Mouse (Mus musculus) embryonic fibroblast, embryonic 13.5 days (primary cell): ENCODE measurements around the gene Ryr1. TPM values are rescaled to one million over a fixed set of nuclear protein-coding genes. Genes with fewer than 3 reads are reported as not detected.

Source experiments
- H3K27ac ChIP-seq: 2 replicates; pipeline ENCODE4 v1.5.1; 2012; ENCODE audit warnings: low read length, control low read depth, inconsistent platforms; ENCODE audit not compliant: insufficient read depth
- H3K4me1 ChIP-seq: 2 replicates; pipeline ENCODE4 v1.6.1; 2011; ENCODE audit warnings: low read length; ENCODE audit not compliant: control insufficient read depth, insufficient read depth
- H3K4me3 ChIP-seq: 2 replicates; pipeline ENCODE4 v1.5.1; 2011; ENCODE audit warnings: mild to moderate bottlenecking, control low read depth, low read length; ENCODE audit not compliant: insufficient read depth
- CTCF ChIP-seq: IDR thresholded peaks from 2 replicates; pipeline ENCODE4 v1.5.1; 2011; ENCODE audit warnings: mild to moderate bottlenecking, control low read depth, low read length, moderate library complexity, borderline replicate concordance; ENCODE audit not compliant: insufficient read depth
- POLR2A ChIP-seq: IDR thresholded peaks from 2 replicates; pipeline ENCODE4 v1.6.1; 2011; ENCODE audit warnings: low read depth, mild to moderate bottlenecking, control low read depth, low read length, moderate library complexity
- polyA plus RNA-seq: library from polyadenylated mRNA; stranded (reverse); fragments of >200 nt; gene quantifications from 2 replicates; pipeline ENCODE4 v1.2.4, GENCODE M21; 2011; ENCODE audit warnings: low read depth; ENCODE audit not compliant: missing spikeins, insufficient read length

Ryr1 gene
- polyA plus RNA-seq, 1 experiment = 0.28 TPM

- H3K4me1 ChIP-seq = no peaks in the 10 kb centered on the region; the same call in 1 of the 2 replicates
- no peak overlapping the region for H3K27ac ChIP-seq
- H3K4me3 ChIP-seq = peak overlapping the region; percentile 40
- TF ChIP-seq CTCF (0 out of 2 replicates have a peak, but pooled peaks have one; percentile 14), POLR2A (no peak)
These were observed 85.4 kb downstream of the Ryr1 start for GRCm38 (mm10) chr7:29039604-29039984.

DNA sequence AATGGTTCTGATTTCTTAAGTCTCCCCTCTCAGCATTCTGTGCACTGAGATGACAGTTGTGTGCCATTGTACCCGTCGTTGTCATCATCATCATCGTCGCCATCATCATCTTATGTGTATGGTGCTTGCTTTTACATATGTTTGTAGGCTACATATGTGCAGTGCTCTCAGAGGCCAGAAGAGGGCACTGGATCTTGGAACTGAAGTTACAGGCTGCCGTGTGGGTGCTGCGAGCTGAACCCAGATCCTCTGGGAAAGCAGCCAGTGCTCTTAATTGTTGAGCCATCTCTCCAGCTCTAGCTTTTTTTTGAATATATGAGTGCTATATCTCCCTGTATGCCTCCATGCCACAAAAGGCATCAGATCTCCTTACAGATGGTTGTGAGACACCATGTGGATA lies 87.7 kb downstream of the Ryr1 start:
- no peak for TF ChIP-seq CTCF
- TF ChIP-seq POLR2A = no peak
- Histone ChIP-seq H3K4me3 (no peak overlapping the region), H3K4me1 (no peaks in the 10 kb centered on the region; the same call in 1 of the 2 replicates), H3K27ac (no peak overlapping the region)

GRCm38 (mm10) chr7:29032685-29033084 lies 92.3 kb downstream of the Ryr1 start:
- no peaks in the 10 kb centered on the region for H3K4me1 ChIP-seq
- no peak overlapping the region for H3K27ac ChIP-seq
- TF ChIP-seq POLR2A (no peak), CTCF (no peak)
- no peak overlapping the region for H3K4me3 ChIP-seq

GRCm38 (mm10) chr7:29031641-29032040 lies 93.3 kb downstream of the Ryr1 start:
- Histone ChIP-seq H3K4me1 (peaks cover 2% of the 10 kb centered on the region; the same call in 1 of the 2 replicates), H3K4me3 (no peak overlapping the region), H3K27ac (no peak overlapping the region)
- TF ChIP-seq POLR2A (no peak), CTCF (no peak)

- TF ChIP-seq POLR2A (no peak), CTCF (no peak)
- Histone ChIP-seq H3K27ac (no peak overlapping the region), H3K4me3 (no peak overlapping the region), H3K4me1 (peaks cover 8% of the 10 kb centered on the region)
These were observed 95.0 kb downstream of the Ryr1 start for GRCm38 (mm10) chr7:29029690-29030656.

- TF ChIP-seq CTCF = no peak
- no peak for TF ChIP-seq POLR2A
- peaks cover 8% of the 10 kb centered on the region for H3K4me1 ChIP-seq
- H3K4me3 ChIP-seq = no peak overlapping the region
- H3K27ac ChIP-seq = no peak overlapping the region
These were observed 96.2 kb downstream of the Ryr1 start for GRCm38 (mm10) chr7:29028761-29029160.

DNA sequence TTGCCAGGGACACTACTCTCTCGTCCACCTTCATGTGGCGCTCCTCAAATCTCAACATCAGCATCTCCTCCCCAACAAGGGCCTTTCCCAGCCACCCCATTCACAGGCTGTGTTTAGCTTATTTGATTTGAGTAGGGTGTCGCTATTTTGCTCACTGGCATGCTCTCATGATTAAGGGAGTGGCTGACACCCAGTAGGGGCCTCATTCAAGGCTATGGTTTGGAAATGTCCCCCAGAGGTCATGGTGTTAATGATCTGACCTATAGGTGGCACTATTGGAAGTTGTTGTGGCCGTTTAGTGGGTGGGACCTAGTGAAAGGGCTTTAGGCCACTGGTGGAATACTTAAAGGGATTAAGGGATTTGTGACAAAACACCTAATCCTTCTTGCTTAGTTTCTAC lies 98.2 kb downstream of the Ryr1 start:
- TF ChIP-seq POLR2A (no peak), CTCF (no peak)
- no peak overlapping the region for H3K27ac ChIP-seq
- H3K4me1 ChIP-seq = peaks cover 8% of the 10 kb centered on the region
- H3K4me3 ChIP-seq = no peak overlapping the region

DNA sequence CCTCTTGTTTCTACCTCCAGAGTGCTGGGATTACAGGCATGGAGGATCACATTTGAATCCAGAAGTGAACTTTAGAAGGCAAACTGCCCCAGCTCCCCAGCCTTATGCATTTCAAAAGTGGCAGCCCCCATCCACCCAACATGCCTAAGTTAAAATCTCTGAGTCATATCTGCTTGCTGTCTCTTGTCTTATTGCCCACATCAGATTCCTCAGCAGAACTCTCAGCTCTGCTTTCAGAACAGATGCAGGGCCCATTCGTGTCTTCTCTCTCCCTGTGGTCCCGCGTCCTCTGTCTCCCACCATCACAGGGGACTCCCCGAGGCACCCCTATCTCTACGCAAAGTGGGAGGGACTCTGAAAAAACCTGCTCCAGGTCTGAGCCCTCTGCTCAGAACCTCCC lies 98.8 kb downstream of the Ryr1 start:
- peak overlapping the region; percentile 66 for H3K27ac ChIP-seq
- TF ChIP-seq POLR2A = no peak
- TF ChIP-seq CTCF = no peak
- H3K4me3 ChIP-seq = no peak overlapping the region
- peaks cover 8% of the 10 kb centered on the region for H3K4me1 ChIP-seq

DNA sequence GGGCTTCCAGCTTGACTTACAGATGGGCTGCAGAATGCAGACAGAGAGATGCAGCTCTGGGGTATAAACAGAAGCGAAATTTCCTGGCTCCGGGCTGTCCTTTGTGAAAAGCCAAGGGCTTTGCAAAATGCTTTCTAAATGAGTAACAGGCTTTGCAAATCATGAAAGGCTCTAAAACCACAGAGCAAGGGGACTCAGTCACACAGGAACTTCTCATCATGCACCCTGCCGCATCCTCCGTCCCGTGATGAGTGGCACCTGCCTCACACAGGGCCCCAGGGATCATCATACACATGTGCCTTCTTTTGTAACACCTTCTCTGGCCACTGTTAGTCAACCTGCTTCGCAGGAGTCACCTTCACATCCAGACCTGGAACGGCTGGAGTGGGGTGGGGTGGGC lies 99.4 kb downstream of the Ryr1 start:
- Histone ChIP-seq H3K4me3 (no peak overlapping the region), H3K4me1 (peaks cover 8% of the 10 kb centered on the region), H3K27ac (peak overlapping the region; percentile 50)
- TF ChIP-seq CTCF (no peak), POLR2A (no peak)

DNA sequence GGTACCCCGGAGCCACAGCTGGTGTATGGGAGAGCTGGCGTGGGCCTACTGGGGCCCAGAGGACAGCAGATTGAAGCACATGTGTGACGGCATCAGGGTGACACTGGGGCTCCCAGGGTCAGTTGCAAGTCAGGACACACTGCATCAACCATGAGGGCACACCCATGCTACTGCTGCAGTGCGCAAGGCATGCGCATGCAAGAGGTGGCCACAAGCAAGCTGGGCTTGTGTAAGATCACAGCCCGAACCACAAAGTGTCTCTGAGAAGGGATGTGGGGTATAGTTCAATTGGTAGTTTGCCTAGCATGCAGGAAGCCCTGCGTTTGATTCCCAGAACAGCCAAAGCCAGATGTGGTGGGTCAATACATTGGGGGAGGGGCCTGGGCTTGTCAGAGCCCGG lies 101.5 kb downstream of the Ryr1 start:
- Histone ChIP-seq H3K27ac (no peak overlapping the region), H3K4me1 (peaks cover 8% of the 10 kb centered on the region)
- TF ChIP-seq POLR2A (no peak), CTCF (no peak)

DNA sequence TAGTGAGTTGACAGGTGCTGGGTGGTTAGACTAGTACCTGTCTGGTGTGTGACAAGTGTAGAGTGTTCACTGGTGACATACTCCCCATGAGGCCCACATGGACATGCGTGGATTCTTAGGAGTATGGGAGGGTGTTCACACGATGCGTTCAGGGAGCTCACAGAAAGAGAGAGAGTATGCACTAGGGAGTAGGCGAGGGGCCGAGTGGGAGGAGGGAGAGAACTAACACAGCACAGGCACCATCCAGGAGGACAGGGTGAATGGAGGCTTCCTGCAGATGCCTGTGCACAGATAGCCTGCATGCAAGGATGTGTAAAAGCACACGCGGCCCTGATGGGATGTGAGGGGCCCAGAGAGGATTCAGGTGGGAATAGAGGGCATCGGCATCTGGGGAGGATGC lies 102.5 kb downstream of the Ryr1 start:
- H3K4me1 ChIP-seq = peaks cover 8% of the 10 kb centered on the region
- H3K27ac ChIP-seq = no peak overlapping the region
- no peak overlapping the region for H3K4me3 ChIP-seq
- TF ChIP-seq CTCF (no peak), POLR2A (no peak)

More for the DNA sequence above, 101.5 kb downstream of the Ryr1 start:
- H3K4me3 ChIP-seq = no peak overlapping the region
